Mouse (Mus musculus): ENCODE results near the gene Pla2g4e. TPM values are rescaled to one million over a fixed set of nuclear protein-coding genes. Genes with fewer than 3 reads are reported as not detected.

Pla2g4e gene
- 0.59 and 0.73 TPM in 2 replicates for polyA plus RNA-seq (2016; fragmentation: Nextera tagmentation; extraction: Ambion mirVana)

GRCm38 (mm10) chr2:120244679-120245420, at the start of gene Pla2g4e:
Gene Pla2g4e (minus strand): TSS chr2:120245335.
- 5% methylated on average over 27 of the region's 27 CpGs for WGBS
- H3K27ac ChIP-seq (ENCODE audit: poor library complexity, severe bottlenecking) = peak within 1 kb of the TSS; percentile 24
- peak within 1 kb of the TSS; percentile 65; the same call in 1 of the 2 replicates for H3K9ac ChIP-seq
- peaks cover 18% of the 10 kb centered on the region; the same call in 1 of the 2 replicates for H3K27me3 ChIP-seq (replicated peaks)
- no peak for ATAC-seq (ENCODE audit: insufficient number of reproducible peaks, low FRiP score)
- peaks cover 22% of the 10 kb centered on the region; the same call in 1 of the 2 replicates for H3K4me1 ChIP-seq (replicated peaks)
- H3K4me2 ChIP-seq = peak within 1 kb of the TSS; percentile 77
- H3K9me3 ChIP-seq (replicated peaks) = no peaks in the 10 kb centered on the region
- H3K4me3 ChIP-seq = peak within 1 kb of the TSS; percentile 46
- no peaks in the 10 kb centered on the region for H3K36me3 ChIP-seq

DNA sequence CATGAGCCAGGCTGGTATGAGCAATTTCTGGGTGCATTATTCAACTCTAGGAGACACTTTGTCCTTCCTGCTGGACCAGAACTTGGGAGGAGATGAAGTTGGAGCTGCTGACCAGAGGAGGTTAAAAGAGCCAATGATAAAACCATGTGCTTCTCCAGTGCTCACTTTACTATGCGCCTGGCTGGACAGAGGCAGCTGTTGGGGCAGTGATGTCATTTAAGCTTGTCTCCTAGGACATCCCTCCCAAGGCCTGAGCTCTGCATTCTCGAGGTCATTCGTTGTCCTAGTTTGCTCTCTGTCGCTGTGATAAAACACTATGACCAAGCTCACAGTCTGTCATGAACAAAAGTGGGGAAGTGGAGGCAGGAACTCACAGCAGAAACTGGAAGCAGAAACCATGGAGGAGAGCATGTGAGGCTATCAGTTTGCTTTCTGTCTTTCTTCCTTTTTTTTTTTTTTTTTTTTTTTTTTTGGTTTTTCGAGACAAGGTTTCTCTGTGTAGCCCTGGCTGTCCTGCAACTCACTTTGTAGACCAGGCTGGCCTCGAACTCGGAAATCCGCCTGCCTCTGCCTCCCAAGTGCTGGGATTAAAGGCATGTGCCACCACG, 46.4 kb upstream of the Pla2g4e start:
- no peaks in the 10 kb centered on the region for H3K4me1 ChIP-seq (replicated peaks)
- no peak overlapping the region for H3K4me3 ChIP-seq
- no peak for ATAC-seq (ENCODE audit: insufficient number of reproducible peaks, low FRiP score)
- no peaks in the 10 kb centered on the region for H3K9me3 ChIP-seq (replicated peaks)
- WGBS = 69% methylated on average over 8 of the region's 9 CpGs
- no peaks in the 10 kb centered on the region for H3K27me3 ChIP-seq (replicated peaks)
- no peaks in the 10 kb centered on the region for H3K36me3 ChIP-seq
- H3K9ac ChIP-seq = no peak overlapping the region
- no peak overlapping the region for H3K4me2 ChIP-seq
- no peak overlapping the region for H3K27ac ChIP-seq (ENCODE audit: poor library complexity, severe bottlenecking)

DNA sequence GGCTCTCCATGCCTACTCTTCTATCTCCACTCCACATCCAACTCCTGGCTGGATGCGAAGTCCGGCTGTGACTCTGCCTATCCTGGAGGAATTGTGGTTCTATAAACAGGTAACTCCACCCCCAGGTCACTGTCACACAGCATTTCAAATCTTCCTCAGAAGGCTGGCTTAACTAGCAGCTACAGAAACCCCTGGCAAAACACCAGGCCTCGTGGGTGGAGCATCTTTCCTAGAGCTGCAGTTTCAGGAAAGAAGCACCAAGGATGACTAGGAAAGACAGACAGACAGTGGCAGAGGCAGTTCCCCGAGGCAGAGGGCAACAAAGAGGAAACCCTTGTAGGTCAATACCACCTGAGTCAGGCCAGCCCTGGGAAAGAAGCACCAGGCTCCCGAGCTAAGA, 43.9 kb upstream of the Pla2g4e start, which contains the start of gene Pla2g4d:
Pla2g4d (minus strand) TSS at position 203 of the 400 bp plus-strand sequence.
- H3K27ac ChIP-seq (ENCODE audit: poor library complexity, severe bottlenecking) = no peak within 1 kb of the TSS
- no peaks in the 10 kb centered on the region for H3K9me3 ChIP-seq (replicated peaks)
- H3K4me3 ChIP-seq = no peak within 1 kb of the TSS
- H3K36me3 ChIP-seq = no peaks in the 10 kb centered on the region
- no peak within 1 kb of the TSS for H3K9ac ChIP-seq
- no peak for ATAC-seq (ENCODE audit: insufficient number of reproducible peaks, low FRiP score)
- 74% methylated on average over 5 of the region's 5 CpGs for WGBS
- H3K4me1 ChIP-seq (replicated peaks) = no peaks in the 10 kb centered on the region
- H3K4me2 ChIP-seq = no peak within 1 kb of the TSS
- no peaks in the 10 kb centered on the region for H3K27me3 ChIP-seq (replicated peaks)

GRCm38 (mm10) chr2:120288401-120288800, 43.3 kb upstream of the Pla2g4e start:
- no peak for ATAC-seq (ENCODE audit: insufficient number of reproducible peaks, low FRiP score)
- 70% methylated on average over 3 of the region's 3 CpGs for WGBS
- Histone ChIP-seq H3K27me3 (replicated peaks) (no peaks in the 10 kb centered on the region), H3K36me3 (no peaks in the 10 kb centered on the region), H3K27ac (ENCODE audit: poor library complexity, severe bottlenecking) (no peak overlapping the region), H3K4me2 (no peak overlapping the region), H3K4me3 (no peak overlapping the region), H3K9me3 (replicated peaks) (no peaks in the 10 kb centered on the region), H3K4me1 (replicated peaks) (no peaks in the 10 kb centered on the region), H3K9ac (no peak overlapping the region)

- WGBS = 67% methylated on average over 4 of the region's 4 CpGs
These were observed 40.5 kb upstream of the Pla2g4e start for GRCm38 (mm10) chr2:120285639-120286038.

GRCm38 (mm10) chr2:120284705-120285104, 39.6 kb upstream of the Pla2g4e start:
- Histone ChIP-seq H3K4me3 (no peak overlapping the region), H3K36me3 (no peaks in the 10 kb centered on the region), H3K4me1 (replicated peaks) (no peaks in the 10 kb centered on the region), H3K27me3 (replicated peaks) (no peaks in the 10 kb centered on the region), H3K27ac (ENCODE audit: poor library complexity, severe bottlenecking) (no peak overlapping the region), H3K4me2 (no peak overlapping the region), H3K9me3 (replicated peaks) (no peaks in the 10 kb centered on the region), H3K9ac (no peak overlapping the region)
- no peak for ATAC-seq (ENCODE audit: insufficient number of reproducible peaks, low FRiP score)

More at GRCm38 (mm10) chr2:120285639-120286038, 40.5 kb upstream of the Pla2g4e start:
- Histone ChIP-seq H3K4me1 (replicated peaks) (no peaks in the 10 kb centered on the region), H3K4me2 (no peak overlapping the region), H3K9me3 (replicated peaks) (no peaks in the 10 kb centered on the region), H3K27me3 (replicated peaks) (no peaks in the 10 kb centered on the region), H3K9ac (no peak overlapping the region), H3K4me3 (no peak overlapping the region), H3K36me3 (no peaks in the 10 kb centered on the region), H3K27ac (ENCODE audit: poor library complexity, severe bottlenecking) (no peak overlapping the region)
- no peak for ATAC-seq (ENCODE audit: insufficient number of reproducible peaks, low FRiP score)

DNA sequence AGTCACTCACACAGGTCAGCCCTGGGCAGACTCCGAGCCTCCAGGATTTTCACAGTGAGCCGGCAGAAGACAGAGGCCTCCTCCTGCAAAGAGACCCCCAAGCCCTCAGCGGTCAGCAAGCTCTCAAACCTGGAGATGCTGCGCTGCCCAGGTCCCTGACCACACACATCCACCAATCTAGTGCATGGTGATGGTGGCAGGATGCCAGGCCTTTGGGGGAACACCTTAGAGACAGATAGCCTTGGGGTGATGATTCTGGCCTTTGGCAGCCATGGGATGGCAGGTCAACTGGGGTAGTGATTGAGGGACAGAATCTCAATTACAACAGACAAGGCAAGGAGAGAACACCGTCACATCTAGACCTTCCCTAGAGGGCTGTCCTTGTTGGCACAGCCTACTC, 39.0 kb upstream of the Pla2g4e start:
- no peak for ATAC-seq (ENCODE audit: insufficient number of reproducible peaks, low FRiP score)
- H3K27me3 ChIP-seq (replicated peaks) = no peaks in the 10 kb centered on the region
- no peaks in the 10 kb centered on the region for H3K36me3 ChIP-seq
- H3K4me2 ChIP-seq = no peak overlapping the region
- H3K27ac ChIP-seq (ENCODE audit: poor library complexity, severe bottlenecking) = no peak overlapping the region
- no peak overlapping the region for H3K9ac ChIP-seq
- no peaks in the 10 kb centered on the region for H3K9me3 ChIP-seq (replicated peaks)
- no peak overlapping the region for H3K4me3 ChIP-seq
- WGBS = 80% methylated on average over 5 of the region's 5 CpGs
- H3K4me1 ChIP-seq (replicated peaks) = no peaks in the 10 kb centered on the region

GRCm38 (mm10) chr2:120283550-120283949, 38.4 kb upstream of the Pla2g4e start:
- no peak overlapping the region for H3K9ac ChIP-seq
- H3K27ac ChIP-seq (ENCODE audit: poor library complexity, severe bottlenecking) = no peak overlapping the region
- 40% methylated on average over 6 of the region's 6 CpGs for WGBS
- no peak overlapping the region for H3K4me3 ChIP-seq
- no peak overlapping the region for H3K4me2 ChIP-seq
- no peaks in the 10 kb centered on the region for H3K4me1 ChIP-seq (replicated peaks)
- H3K36me3 ChIP-seq = no peaks in the 10 kb centered on the region
- ATAC-seq (ENCODE audit: insufficient number of reproducible peaks, low FRiP score) = no peak
- H3K9me3 ChIP-seq (replicated peaks) = no peaks in the 10 kb centered on the region
- no peaks in the 10 kb centered on the region for H3K27me3 ChIP-seq (replicated peaks)

DNA sequence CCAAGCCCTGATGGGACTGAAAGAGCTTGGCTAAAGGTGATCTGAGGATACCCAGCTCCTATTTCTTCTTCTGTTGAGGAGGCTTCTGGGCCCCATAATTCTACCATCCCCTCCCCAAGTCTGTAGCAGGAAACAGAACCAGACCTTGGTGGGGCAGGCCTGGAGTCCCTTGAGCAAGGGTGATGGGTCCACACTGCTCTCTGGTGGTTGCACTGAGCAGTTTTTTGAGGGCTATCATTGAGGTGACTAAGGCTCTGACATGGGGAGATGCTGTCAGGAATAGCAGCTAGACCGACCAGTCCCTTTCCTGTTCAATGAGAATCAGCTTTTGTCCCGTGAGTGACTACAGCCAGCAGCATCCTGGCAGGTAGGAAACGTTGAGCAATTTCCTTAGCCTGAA, 36.1 kb upstream of the Pla2g4e start:
- H3K9ac ChIP-seq = no peak overlapping the region
- H3K4me3 ChIP-seq = no peak overlapping the region
- H3K4me2 ChIP-seq = no peak overlapping the region
- no peaks in the 10 kb centered on the region for H3K27me3 ChIP-seq (replicated peaks)
- H3K36me3 ChIP-seq = no peaks in the 10 kb centered on the region
- no peak for ATAC-seq (ENCODE audit: insufficient number of reproducible peaks, low FRiP score)
- H3K4me1 ChIP-seq (replicated peaks) = no peaks in the 10 kb centered on the region
- H3K27ac ChIP-seq (ENCODE audit: poor library complexity, severe bottlenecking) = no peak overlapping the region
- no peaks in the 10 kb centered on the region for H3K9me3 ChIP-seq (replicated peaks)
- WGBS = 47% methylated on average over 3 of the region's 3 CpGs

- no peaks in the 10 kb centered on the region for H3K4me1 ChIP-seq (replicated peaks)
- H3K27ac ChIP-seq (ENCODE audit: poor library complexity, severe bottlenecking) = no peak overlapping the region
- no peak for ATAC-seq (ENCODE audit: insufficient number of reproducible peaks, low FRiP score)
- H3K27me3 ChIP-seq (replicated peaks) = no peaks in the 10 kb centered on the region
- H3K4me3 ChIP-seq = no peak overlapping the region
- no peaks in the 10 kb centered on the region for H3K9me3 ChIP-seq (replicated peaks)
- H3K9ac ChIP-seq = no peak overlapping the region
- WGBS = 14% methylated on average over 8 of the region's 8 CpGs
- no peaks in the 10 kb centered on the region for H3K36me3 ChIP-seq
- H3K4me2 ChIP-seq = no peak overlapping the region
These were observed 34.8 kb upstream of the Pla2g4e start for GRCm38 (mm10) chr2:120279961-120280360.

DNA sequence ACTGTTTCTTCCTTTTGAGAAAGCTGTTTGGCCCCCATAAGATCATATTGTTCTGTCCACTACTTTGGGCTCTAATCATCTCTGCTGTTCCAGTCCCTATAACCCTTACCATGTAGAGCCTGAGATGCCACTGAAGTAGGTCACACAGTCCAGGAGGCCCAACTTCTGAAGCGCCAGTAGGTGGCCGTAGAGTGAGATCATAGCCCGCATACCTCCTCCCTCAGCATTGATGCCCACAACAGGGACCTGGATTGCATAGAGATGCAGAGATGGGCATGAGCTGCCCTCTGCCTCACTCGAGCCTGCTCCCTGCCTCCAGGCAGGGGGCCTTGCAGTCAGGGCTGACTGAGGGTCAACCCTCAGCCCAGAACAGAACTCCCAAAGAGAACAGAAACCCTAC, 31.8 kb upstream of the Pla2g4e start:
- H3K4me2 ChIP-seq = no peak overlapping the region
- 72% methylated on average over 4 of the region's 4 CpGs for WGBS
- no peak overlapping the region for H3K9ac ChIP-seq
- H3K36me3 ChIP-seq = no peaks in the 10 kb centered on the region
- H3K9me3 ChIP-seq (replicated peaks) = no peaks in the 10 kb centered on the region
- H3K27ac ChIP-seq (ENCODE audit: poor library complexity, severe bottlenecking) = no peak overlapping the region
- ATAC-seq (ENCODE audit: insufficient number of reproducible peaks, low FRiP score) = no peak
- no peaks in the 10 kb centered on the region for H3K4me1 ChIP-seq (replicated peaks)
- H3K27me3 ChIP-seq (replicated peaks) = no peaks in the 10 kb centered on the region
- H3K4me3 ChIP-seq = no peak overlapping the region
